Mouse (Mus musculus) ES-E14 (cell line): ENCODE measurements at regions not wholly inside any gene's neighbourhood (a gene's known extent, or its start where the extent isn't known, plus 50 kb on each side); places are given as distances from the start of the nearest gene placed in this dataset.

ENCODE experiments used
- DNase-seq: peaks from one replicate; pipeline ENCODE4 v3.0.0-alpha.2; 2013; ENCODE audit warnings: low read depth, low spot score
- H3K27ac ChIP-seq: 2 replicates; pipeline ENCODE4 v1.5.1; 2012; ENCODE audit warnings: low read depth, mild to moderate bottlenecking, low read length, moderate library complexity, mixed read lengths; ENCODE audit not compliant: poor library complexity, insufficient read depth, severe bottlenecking
- H3K36me3 ChIP-seq: 2 replicates; pipeline ENCODE4 v1.6.1; 2012; ENCODE audit warnings: mild to moderate bottlenecking, low read length, moderate library complexity, mixed read lengths; ENCODE audit not compliant: control insufficient read depth, poor library complexity, insufficient read depth, severe bottlenecking
- H3K4me1 ChIP-seq, 2 experiments: fragments of 150-350 bp in 1 of 2; sonication (generic) in 1 of 2; 2 replicates each; pipeline ENCODE4 v1.6.1; 2012; ENCODE audit warnings: low read length in 2 of 2, mild to moderate bottlenecking in 1 of 2, mixed read lengths in 1 of 2; ENCODE audit not compliant: control insufficient read depth in 2 of 2, insufficient read depth in 2 of 2, poor library complexity in 1 of 2
- H3K4me3 ChIP-seq, 2 experiments: fragments of 150-350 bp in 1 of 2; sonication (generic) in 1 of 2; 2 replicates each; pipeline ENCODE4 v1.5.1; 2012; ENCODE audit warnings: low read length in 2 of 2, low read depth in 1 of 2, mild to moderate bottlenecking in 1 of 2, mixed read lengths in 1 of 2; ENCODE audit not compliant: insufficient read depth in 1 of 2, poor library complexity in 1 of 2, severe bottlenecking in 1 of 2
- H3K9ac ChIP-seq: 2 replicates; pipeline ENCODE4 v1.6.1; 2012; ENCODE audit warnings: low read depth, mild to moderate bottlenecking, low read length, mixed read lengths; ENCODE audit not compliant: poor library complexity, insufficient read depth, severe bottlenecking
- H3K9me3 ChIP-seq: fragments of 150-350 bp; sonication (generic); 2 replicates; pipeline ENCODE4 v1.6.1; 2012; ENCODE audit warnings: low read depth, mild to moderate bottlenecking, low read length; ENCODE audit not compliant: control insufficient read depth, insufficient read depth
- CHD2 ChIP-seq: IDR thresholded peaks from 2 replicates; pipeline ENCODE4 v1.6.1; 2014; ENCODE audit warnings: mild to moderate bottlenecking, low read depth, low read length, inconsistent platforms
- HCFC1 ChIP-seq: IDR thresholded peaks from 2 replicates; pipeline ENCODE4 v1.6.1; 2012; ENCODE audit warnings: low read length, inconsistent platforms, borderline replicate concordance; ENCODE audit not compliant: insufficient read depth
- MAFK ChIP-seq: IDR thresholded peaks from 2 replicates; pipeline ENCODE4 v1.6.1; 2014; ENCODE audit warnings: mild to moderate bottlenecking, low read depth, low read length, inconsistent platforms; ENCODE audit not compliant: insufficient read depth
- ZC3H11A ChIP-seq: IDR thresholded peaks from 2 replicates; pipeline ENCODE4 v1.6.1; 2012; ENCODE audit warnings: low read depth, mild to moderate bottlenecking, inconsistent platforms, low read length, borderline replicate concordance
- ZNF384 ChIP-seq: IDR thresholded peaks from 2 replicates; pipeline ENCODE4 v1.6.1; 2012; ENCODE audit warnings: low read depth, low read length, inconsistent platforms
- in situ Hi-C, 2 experiments: fragments of 600-800 bp; cut with MboI; formaldehyde crosslinking; loops; one replicate each; pipeline ENCODE4 v1.15.1; 2025; ENCODE audit warnings: low sequenced_read_pairs in 2 of 2, inconsistent platforms in 1 of 2; ENCODE audit not compliant: unreplicated experiment in 2 of 2

GRCm38 (mm10) chr16:29889346-29889745, 174.8 kb upstream of the Hes1 start:
- H3K4me3 ChIP-seq = no peak overlapping the region
- no peaks in the 10 kb centered on the region for H3K9me3 ChIP-seq
- DNase-seq = no peak
- H3K9ac ChIP-seq = no peak overlapping the region
- no peaks in the 10 kb centered on the region for H3K36me3 ChIP-seq
- TF ChIP-seq ZC3H11A (no peak), CHD2 (no peak), MAFK (no peak), ZNF384 (no peak)
- H3K4me1 ChIP-seq = no peaks in the 10 kb centered on the region
- no peak overlapping the region for H3K27ac ChIP-seq
- in situ Hi-C loops = no loop called here

GRCm38 (mm10) chr16:29891472-29891871, 172.7 kb upstream of the Hes1 start:
- no peak overlapping the region for H3K27ac ChIP-seq
- H3K4me1 ChIP-seq = no peaks in the 10 kb centered on the region
- no peak overlapping the region for H3K9ac ChIP-seq
- TF ChIP-seq HCFC1 (no peak), ZNF384 (no peak), MAFK (no peak), ZC3H11A (no peak), CHD2 (no peak)
- no peaks in the 10 kb centered on the region for H3K9me3 ChIP-seq
- no peaks in the 10 kb centered on the region for H3K36me3 ChIP-seq
- no peak for DNase-seq
- H3K4me3 ChIP-seq = no peak overlapping the region
- in situ Hi-C loops = no loop called here

GRCm38 (mm10) chr16:29893871-29894828, 170.0 kb upstream of the Hes1 start:
- H3K9me3 ChIP-seq = no peaks in the 10 kb centered on the region
- H3K9ac ChIP-seq = no peak overlapping the region
- H3K4me3 ChIP-seq = no peak overlapping the region
- in situ Hi-C loops = no loop called here
- H3K27ac ChIP-seq = no peak overlapping the region
- H3K4me1 ChIP-seq = no peaks in the 10 kb centered on the region
- DNase-seq = no peak
- H3K36me3 ChIP-seq = no peaks in the 10 kb centered on the region
- TF ChIP-seq ZC3H11A = no peak
- TF ChIP-seq MAFK = no peak
- TF ChIP-seq HCFC1 = no peak
- TF ChIP-seq CHD2 = no peak
- no peak for TF ChIP-seq ZNF384

- H3K4me1 ChIP-seq = no peaks in the 10 kb centered on the region
- H3K27ac ChIP-seq = no peak overlapping the region
Measured at GRCm38 (mm10) chr16:29896393-29896792, 167.8 kb upstream of the Hes1 start.

More at GRCm38 (mm10) chr16:29896393-29896792, 167.8 kb upstream of the Hes1 start:
- TF ChIP-seq ZNF384 (no peak), ZC3H11A (no peak), HCFC1 (no peak), MAFK (no peak), CHD2 (no peak)
- no peak overlapping the region for H3K4me3 ChIP-seq
- H3K9ac ChIP-seq = no peak overlapping the region
- no peaks in the 10 kb centered on the region for H3K36me3 ChIP-seq
- no peak for DNase-seq
- H3K9me3 ChIP-seq = no peaks in the 10 kb centered on the region
- in situ Hi-C loops = no loop called here
